Mouse (Mus musculus) cerebellum, adult 8-10 months (tissue): ENCODE measurements around the gene St6galnac4.
A peak's percentile ranks its signal among the peaks of the same experiment; 100 is the strongest.

ENCODE experiments used
- DNase-seq: peaks from one replicate; pipeline ENCODE4 v3.0.0; 2022

St6galnac4 gene

DNA sequence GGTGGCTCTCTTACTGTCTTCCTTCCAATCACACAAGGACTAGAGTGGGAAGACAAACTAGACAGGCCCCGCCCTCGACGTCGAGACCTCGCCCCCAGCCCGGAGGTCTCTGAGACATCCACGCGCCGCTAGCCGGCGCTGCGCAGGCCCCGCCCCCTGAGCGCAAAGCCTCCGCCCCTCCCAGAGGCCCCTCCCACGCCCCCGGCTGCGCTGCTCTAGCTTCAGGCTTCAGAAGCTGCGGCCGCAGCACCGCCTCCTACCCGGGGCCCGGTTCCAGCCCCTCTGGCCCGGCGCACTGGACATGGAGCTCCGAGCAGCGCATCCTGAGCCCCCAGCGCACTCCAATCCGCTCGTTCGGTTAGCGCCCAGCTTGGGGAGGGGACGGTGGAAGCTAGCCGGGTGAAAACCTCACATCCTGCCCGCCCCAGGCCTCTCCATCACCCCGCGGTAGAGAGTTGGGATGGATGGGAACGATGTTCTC lies at the start of gene St6galnac4:
Gene St6galnac4 (plus strand): TSS at position 225 of the 481 bp plus-strand sequence.
- DNase-seq: peak; percentile 88

DNA sequence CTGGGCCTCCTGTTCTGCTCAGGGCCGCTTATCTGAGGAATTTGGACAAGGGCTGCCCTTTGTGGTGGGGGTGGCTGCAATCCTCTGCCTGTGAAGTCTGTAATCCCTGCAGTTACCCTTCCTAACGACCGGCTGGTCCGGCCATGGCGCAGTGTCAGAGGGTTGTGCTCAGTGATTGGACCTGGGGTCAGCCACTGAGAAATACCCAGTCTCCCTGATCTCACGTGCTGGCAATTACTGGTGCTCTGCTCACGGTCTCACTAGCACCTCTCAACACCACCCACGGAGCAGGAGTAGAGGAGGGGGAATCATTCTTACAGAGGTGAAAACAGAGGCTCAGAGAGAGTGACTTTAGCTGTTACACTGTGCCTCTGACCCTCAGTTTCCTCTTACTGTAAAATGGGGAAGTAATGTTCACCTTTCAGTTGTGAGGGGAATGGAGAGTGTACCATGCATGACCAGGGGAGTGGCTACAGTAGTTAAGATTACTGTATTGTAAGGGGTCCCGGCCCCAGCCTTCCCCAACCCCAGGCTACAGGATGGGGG lies 49.5 kb upstream of the St6galnac4 start:
- no peak for DNase-seq

DNA sequence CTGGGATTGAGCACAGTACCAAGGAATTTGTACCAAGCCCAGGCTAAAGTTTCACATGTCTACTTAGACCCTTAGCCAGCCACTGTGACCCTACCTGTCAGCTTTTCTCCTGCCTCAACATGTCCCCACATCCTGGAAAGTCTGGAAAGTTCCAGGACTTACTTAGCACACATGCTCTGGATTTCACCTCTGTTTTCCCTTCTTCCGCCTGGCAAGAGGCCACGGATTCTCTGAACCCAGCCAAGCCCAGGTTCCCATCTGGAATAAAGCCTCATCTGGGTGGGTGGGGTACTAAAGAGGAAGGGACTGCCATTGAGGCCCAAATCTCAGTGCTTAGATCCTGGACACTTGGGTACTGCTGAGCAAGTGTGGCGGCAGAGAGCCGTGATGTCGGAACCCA lies 49.0 kb upstream of the St6galnac4 start:
- no peak for DNase-seq

- no peak for DNase-seq
Measured at GRCm38 (mm10) chr2:32538461-32538860, 48.4 kb upstream of the St6galnac4 start.

DNA sequence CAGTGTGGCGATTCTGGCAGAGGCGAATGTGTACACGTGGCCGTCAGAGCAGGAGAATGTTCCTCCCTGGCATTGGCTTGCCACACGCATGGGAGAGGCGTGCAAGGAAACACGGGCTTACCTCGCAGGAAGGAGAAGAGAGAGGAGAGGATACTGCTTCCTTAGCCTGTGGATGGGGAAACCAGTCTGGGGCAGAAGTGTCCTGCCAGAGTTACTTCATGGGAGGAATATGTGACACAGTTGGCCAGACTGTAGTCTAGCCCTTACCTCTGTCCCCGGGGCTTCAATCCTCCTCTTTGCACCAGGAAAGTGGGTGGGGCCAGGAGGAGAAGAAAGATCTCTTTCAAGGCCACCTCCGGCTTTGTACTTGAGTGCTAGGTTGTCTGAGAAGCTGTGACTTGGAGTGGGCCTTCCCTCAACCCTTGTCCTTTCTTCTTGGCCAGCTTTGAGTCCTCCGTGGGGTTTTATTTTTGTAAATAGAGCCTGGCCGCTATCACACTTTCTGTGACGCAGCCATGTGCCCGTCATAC lies 47.4 kb upstream of the St6galnac4 start:
- DNase-seq: no peak

DNA sequence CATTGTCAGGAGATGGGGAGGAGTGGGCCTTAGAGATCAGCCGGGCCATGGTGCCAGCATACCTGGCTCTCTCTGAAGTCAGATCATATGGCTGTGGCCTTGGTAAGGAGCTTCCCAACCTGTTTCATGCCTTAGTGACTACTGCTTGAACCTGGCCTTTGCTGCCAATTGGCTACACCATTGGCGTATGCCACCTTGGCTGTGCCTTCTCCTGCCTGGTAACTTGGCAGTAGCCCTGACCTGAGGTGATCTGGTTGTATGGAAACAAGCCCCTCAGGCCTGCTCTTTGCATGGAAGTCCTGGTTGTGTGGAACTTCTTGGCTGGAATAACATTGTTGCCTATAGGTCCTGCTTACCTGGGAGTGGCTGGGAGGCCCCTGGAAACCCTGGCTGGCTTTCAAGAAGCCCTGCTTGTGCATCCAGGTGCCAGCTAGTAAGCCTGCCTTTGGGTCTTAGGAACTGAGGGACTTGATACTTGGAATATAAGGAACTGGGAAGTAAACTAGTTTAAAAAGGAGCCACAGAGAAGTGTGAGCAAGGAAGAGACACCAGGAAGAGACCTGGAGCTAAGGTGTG lies 45.5 kb upstream of the St6galnac4 start:
- DNase-seq: peak; percentile 69

DNA sequence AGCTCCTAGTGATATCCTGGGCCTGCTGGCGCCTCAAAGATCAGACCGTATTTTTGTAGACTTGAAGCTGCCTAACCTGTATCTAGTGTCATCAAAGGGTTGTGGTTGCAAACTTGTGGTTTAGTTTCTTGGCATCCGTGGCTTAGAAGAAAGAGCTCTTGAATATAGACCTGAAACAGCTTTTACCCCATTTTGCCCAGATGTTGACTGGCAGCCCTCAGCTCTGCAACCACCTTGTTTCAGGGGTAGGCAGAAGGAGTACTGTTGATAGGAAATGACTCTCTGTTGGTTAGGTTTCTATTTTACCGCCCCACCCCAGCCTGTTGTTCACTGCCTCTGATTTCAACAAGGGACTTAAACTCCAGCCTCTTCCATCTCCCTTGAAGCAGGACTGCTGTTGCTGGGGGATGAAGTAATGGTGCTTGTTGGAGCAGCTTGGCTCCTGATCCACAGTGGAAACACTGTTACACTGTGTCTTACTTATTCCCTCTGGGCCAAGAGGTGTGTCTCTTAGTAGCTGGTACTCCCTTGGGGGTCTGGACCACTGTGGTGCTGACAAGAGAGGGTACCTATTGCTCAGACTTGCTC lies 44.8 kb upstream of the St6galnac4 start:
- no peak for DNase-seq

- DNase-seq: no peak
Measured at GRCm38 (mm10) chr2:32543031-32543449, 43.9 kb upstream of the St6galnac4 start.

- DNase-seq: no peak
Measured at GRCm38 (mm10) chr2:32546951-32547350, 39.9 kb upstream of the St6galnac4 start.

DNA sequence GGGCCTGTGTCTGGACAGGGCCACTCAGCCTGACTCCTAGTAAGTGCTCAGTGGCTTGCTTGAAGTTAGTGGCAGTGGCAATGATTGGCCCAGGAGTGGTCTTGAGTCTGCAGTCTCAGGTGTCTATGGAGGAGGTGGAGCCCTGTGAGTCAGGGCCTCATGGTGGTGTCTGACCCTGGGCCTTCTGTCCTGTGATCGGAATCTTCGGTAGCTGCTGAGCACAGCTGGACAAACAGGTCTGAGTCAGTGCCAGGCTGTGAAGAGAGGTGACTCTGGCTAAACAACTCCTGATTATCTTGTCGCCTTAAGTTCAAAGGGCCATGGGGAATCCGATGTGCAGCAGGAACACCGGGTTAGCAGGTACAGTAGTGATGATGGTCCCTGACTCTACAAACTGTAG lies 39.5 kb upstream of the St6galnac4 start:
- DNase-seq: no peak

GRCm38 (mm10) chr2:32547964-32548739 lies 38.7 kb upstream of the St6galnac4 start:
- DNase-seq: no peak

GRCm38 (mm10) chr2:32549171-32549570 lies 37.7 kb upstream of the St6galnac4 start:
- no peak for DNase-seq

DNA sequence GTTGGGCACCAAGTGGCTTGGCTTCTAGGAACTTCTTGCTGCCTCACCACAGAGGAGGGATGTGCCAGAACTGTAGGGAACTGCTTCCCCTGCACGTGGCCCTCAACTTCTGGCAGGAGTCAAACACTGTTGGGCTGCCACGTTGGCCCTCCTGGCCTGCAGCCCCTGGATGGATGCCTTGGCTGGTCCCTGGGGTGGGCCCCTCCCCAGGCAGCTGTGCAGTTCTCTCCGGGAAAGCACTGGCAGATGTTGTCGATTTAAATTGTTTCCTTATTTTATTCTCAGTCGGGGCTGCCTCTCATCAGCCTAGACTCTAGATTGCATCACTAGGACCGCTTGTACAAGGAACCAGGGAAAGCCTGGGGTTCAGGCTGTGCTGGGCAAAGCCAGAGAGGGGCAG lies 37.1 kb upstream of the St6galnac4 start:
- no peak for DNase-seq

DNA sequence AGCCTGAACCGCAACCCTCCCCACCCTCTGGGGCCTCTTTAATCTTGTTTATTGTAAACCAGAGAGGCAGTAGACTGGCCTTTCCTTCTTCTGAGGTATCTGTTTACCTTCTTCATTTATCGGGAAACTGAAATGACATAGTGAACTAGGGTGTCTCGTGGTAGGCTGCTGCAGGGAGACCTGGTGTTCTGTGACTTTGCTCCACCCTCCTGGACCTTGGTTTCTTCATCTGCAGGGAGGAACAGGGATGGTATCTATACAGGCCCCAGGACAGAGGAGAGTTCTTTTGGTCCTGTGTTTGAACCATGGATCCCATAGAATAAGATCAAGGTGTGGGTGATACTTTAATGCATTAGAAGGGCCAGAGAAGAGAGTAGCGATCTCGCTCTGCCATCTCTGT lies 35.7 kb upstream of the St6galnac4 start:
- no peak for DNase-seq

DNA sequence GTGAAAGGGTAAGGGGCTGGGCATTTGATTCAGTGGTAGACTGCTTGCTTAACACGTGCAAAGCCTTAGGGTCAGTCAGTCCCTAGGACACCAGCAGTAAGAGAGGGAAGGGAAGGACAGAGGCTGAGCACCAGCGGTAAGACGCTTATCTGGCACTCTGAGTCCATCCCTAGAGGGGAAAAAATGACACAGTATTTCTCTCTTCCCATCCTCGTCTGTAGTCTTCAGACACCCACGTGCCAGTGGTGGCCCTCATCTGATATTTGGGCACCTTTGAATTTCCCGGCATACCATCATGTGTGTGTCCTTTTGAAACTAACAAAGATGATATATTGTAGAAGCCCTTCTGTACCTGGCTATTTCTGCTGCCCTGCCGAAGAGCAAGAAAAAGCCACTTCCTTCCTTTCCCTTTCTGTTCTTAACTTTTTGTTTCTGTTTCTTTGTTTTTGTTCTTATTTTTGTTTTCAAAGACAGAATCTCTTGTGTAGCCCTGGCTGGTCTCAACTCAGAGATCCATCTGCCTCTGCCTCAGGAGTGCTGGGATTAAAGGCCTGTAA lies 33.2 kb upstream of the St6galnac4 start:
- DNase-seq: no peak

GRCm38 (mm10) chr2:32555484-32555883 lies 31.4 kb upstream of the St6galnac4 start:
- DNase-seq: no peak

- no peak for DNase-seq
Measured at GRCm38 (mm10) chr2:32556019-32556418, 30.9 kb upstream of the St6galnac4 start.

DNA sequence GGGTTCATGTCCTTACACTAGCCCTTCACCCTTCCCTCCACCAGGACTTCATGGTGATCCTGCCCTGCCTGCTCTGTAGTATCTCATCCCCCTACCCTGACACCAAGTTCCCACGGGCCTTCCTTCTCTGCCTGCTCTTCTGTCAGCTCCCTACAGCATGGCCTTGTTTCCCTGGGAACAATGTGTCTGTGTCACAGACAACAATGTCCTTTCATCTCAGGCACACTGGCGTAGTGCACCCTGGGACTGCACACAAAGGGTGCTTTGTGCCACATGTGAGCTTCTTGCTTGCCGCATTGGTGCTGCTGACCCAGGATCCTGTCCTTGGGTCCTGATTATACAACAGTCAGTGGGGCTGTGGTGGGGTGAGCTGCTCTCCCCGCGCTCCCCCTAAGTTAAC lies 27.3 kb upstream of the St6galnac4 start:
- DNase-seq: no peak

DNA sequence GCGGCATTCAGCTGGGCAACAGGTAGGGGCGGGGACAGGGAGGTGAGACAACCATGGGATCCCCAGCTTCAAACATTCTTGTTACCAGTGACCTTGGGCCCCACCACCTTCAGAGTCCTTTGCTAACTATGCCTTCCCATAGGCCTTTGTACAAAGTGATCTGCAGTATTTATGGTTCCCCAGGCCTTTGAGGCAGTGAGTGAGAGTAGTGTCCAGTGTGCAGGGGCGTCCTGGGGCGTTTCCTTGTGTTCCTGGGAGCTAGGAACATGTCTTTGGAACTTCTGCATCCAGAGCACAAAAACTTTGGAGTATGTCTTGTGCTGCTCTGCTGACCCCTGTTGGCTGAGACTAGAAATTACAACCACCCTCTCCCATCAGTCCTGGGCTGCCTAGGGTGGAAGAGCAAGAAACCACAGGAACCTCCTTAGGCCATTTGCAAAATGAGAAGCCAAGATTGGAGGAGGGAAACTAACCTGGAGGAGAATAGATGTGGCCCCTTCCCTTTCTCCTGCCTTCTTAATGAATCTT lies 20.3 kb upstream of the St6galnac4 start:
- peak; percentile 72 for DNase-seq

GRCm38 (mm10) chr2:32568149-32568548 lies 18.7 kb upstream of the St6galnac4 start:
- no peak for DNase-seq

- no peak for DNase-seq
Measured at GRCm38 (mm10) chr2:32568941-32569340, 18.0 kb upstream of the St6galnac4 start.

DNA sequence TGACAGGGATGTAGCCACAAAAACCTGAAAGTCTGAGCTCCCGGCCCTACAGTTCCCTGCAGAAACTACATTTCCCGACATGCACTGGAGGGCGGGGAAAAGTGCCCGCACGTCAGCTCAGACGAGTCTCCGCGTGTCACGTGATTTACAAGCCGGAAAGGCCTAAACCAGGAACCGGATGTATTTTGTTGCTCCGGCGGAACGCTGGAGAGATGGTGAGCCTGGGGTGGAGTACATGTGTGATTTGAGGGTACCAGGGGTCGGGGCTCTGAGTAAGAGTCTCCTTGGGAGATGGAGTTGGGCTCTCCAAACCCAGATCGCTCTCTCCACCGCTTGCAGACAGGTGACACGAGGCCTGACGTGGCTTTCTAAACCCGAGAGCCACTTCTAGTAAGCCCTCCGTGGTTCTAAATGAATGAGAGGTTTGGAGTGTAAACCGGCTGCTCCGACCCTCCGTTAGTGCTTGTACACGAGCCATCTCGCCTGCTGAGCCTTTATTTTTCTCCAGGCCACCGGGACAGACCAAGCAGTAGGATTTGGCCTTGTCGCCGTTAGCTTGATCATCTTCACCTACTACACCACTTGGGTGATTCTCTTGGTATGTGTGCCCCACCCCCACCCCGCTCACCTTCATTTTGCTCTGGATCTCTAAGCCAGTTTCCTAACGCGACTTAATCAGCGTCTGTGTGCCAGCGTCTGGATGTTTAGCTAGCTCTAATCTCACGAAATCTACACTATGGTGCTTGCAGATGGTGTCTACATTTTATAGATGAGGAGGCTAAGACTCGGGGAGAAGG lies 16.0 kb upstream of the St6galnac4 start, which contains the start of gene Dpm2:
Gene Dpm2 (plus strand): TSS at position 161 of the 797 bp plus-strand sequence.
- DNase-seq: peak; percentile 88
